Mouse (Mus musculus): ENCODE measurements around the gene Rora.

DNA sequence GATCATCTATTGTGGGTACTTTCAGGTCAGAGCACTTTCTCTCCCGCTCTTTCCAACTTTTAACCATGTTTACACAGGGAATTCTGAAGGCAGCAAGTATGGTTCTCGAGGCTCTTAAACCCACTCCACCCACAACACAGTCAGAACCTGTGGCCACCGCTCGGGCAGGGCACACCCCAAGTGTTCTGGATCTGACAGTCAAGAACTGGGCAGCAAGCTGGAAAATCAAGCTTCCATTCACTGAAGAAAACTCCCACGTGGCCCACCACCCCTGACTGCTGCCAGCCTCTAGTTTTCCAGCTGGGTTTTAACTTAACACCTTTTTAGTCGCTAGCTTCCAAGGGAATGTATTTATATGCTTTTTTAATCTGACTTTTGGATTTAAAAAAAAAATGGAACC lies 479.4 kb downstream of the Rora start:
- TF ChIP-seq CEBPB (IDR thresholded peaks at IDR 0.05; ENCODE audit: insufficient read depth, poor library complexity, severe bottlenecking) (no peak), POLR2A (IDR thresholded peaks at IDR 0.05; ENCODE audit: insufficient read length, low read depth) (no peak)
